Mouse (Mus musculus): ENCODE measurements at regions not wholly inside any gene's neighbourhood (a gene's known extent, or its start where the extent isn't known, plus 50 kb on each side); places are given as distances from the start of the nearest gene placed in this dataset.

DNA sequence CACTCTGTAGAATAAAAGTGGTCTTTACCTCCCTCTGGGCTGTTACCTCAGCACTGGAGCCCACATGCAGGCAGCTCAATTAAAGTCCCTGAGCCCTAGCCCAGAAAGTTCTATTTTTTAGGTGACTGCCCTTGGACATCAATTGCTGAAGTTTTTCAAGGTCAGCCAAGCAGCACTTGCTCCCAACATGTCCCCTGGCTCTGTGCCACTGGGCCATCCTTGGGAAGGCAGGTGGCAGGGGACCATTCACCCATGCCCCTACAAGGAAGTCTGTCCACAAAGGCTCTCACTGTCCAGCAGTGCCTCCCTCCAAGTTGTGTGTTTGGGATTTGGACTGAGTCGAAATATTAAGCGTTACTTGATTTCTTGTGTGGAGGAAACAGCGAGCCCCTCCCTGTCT is 112.6 kb upstream of the Kazn start:
- no peak for DNase-seq

- no peak for DNase-seq
Measured at GRCm38 (mm10) chr4:142350986-142351385, 111.8 kb upstream of the Kazn start.

DNA sequence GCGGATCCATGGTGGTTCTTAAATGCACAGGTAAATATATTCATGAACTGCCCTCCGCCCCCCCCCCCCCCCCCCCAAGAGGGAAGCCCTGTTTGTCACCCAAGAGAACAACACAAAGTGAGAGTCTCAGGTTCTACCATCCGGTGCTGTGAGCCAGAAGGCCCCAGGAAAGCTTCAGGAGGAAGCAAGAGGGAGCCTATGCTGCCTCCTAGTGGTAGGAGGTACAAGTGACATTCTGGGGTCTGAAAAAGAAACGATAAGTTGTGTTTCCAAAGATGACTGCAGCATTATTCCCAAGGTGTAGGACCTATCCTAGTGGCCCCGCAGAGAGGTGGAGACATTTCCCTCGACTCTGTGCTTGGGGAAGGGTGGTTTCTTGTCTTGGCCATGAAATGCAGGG is 109.7 kb upstream of the Kazn start:
- peak; percentile 90 for DNase-seq

- DNase-seq = no peak
Measured at GRCm38 (mm10) chr4:142342482-142343206, 103.4 kb upstream of the Kazn start.

DNA sequence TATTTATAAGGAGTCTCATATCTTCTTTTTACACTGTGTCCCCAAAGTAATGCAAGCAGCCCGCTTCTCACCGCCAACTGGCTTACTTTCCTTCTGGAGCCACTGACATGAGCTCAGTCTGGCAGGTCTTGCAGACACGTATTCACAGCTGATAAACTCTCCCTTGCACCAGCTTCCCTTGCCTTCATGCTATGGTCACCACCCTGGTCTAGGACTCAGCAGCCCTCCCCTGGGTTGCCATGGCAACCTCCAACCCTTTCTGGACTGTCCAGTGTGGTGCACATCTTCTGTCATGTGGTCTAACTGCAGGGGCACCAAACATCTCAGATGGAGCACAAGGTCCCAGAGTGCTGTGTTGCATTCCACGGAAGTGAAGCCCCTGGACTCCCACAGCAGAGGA is 102.1 kb upstream of the Kazn start:
- no peak for DNase-seq

DNA sequence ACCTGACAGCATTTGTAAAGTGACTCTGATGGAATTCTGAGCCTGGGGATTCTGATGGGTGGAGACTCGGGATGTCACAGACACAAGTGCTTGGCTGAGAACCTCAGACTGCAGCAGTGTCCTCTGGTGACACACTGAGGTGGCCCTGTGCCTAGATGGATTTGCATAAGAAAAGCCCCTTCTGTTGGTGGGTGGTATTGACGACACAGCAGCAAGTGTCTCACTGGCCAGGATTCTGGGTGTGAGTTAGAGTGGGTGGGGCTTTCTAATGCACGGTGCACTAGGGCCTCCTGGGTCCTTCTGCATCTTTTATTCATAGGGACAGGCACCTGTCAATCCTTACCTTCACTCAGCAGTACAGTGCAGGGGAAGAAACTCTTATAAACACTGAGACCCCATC is 100.9 kb upstream of the Kazn start:
- no peak for DNase-seq

GRCm38 (mm10) chr4:142337701-142338100 is 98.5 kb upstream of the Kazn start:
- no peak for DNase-seq

GRCm38 (mm10) chr4:142336943-142337342 is 97.7 kb upstream of the Kazn start:
- peak; percentile 92 for DNase-seq

GRCm38 (mm10) chr4:142334084-142334483 is 94.9 kb upstream of the Kazn start:
- no peak for DNase-seq

- no peak for DNase-seq
Measured at GRCm38 (mm10) chr4:142330599-142330998, 91.4 kb upstream of the Kazn start.

DNA sequence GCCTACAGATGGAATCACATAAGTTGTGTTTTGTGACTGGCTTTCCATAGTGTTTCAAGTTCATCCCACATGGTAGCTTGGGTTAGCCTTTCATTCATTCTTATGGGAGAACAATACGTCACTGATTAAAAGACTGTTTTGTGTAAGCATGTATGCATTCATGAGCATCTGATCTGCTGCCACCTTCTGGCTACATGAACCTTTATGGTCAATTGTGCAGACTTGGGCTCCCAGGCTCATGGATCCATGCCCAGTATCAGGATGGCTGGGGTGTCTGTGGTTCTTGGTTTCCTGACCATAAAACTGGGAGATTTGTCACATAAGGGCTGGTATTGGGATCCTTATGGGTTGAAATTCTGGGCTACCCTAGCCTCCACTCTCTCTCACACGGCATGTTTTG is 90.4 kb upstream of the Kazn start:
- no peak for DNase-seq

DNA sequence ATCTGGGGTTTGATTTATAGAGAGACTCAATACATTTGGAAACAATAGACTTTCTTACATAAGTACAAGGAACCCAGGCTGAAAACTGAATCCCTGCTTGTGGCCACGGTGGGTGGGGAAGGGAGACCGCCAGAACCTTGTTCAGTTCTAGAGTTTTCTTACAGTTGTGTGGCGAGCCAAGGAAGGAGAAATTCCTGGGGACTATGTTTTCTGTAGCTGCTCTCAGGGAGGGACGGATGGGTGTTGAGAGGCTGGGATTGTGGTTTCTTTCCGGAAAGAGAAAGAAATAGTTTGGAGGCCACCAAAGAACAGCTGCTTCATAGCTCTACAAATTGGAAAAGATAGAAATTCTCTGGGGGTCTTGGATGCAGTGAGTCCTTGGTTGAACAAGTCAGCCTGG is 87.3 kb upstream of the Kazn start:
- no peak for DNase-seq

DNA sequence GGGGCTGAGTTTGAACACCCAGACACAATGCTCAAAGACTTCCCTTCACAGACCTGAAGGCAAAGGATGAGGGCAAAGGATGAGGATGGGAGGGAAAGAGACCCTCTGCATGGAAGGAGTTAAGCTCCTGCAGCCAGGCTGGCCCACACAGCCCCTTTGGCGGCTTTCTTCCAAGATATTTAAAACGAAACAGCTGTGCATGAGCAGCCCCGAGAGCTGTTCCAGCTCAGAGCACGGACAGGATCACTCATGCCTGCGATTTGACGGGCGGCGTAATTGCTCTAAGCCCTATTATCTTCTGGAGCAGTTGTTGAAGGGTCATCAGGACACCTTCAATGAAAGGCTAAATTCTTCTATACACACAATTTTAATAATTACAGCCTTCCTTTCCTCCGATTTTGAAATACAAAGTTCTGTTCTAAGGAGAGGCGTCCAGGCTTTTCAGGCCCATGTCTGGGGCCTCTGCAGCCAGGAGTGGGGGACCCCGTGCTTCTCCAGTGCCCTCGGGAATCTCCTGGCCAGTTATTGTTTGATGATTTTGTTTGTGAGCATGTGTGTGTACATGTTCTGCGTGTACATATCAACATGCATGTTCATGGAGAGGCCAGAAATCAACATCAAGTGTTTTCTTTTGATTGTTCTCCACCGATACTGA is 82.1 kb upstream of the Kazn start:
- DNase-seq = no peak

DNA sequence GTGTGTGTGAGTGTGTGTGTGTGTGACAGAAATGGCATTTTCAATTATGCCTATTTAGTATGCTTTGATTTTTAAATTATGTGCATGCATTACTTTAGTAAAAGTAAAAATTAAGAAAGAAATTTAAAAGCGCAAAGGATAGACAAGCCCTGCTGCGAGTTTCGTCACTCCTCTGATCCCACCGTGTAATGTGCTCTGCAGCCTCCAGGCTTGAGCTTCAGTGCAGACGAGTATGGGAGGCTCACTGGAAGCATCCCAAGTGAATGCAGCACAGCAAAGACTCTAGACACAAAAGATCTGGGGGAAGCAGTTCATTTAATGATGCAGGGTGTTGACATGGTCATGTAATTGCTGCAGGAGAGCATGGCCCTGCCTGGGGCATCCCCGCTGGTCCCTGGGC is 71.1 kb upstream of the Kazn start:
- DNase-seq = no peak

- DNase-seq = no peak
Measured at GRCm38 (mm10) chr4:142308271-142308670, 69.1 kb upstream of the Kazn start.

DNA sequence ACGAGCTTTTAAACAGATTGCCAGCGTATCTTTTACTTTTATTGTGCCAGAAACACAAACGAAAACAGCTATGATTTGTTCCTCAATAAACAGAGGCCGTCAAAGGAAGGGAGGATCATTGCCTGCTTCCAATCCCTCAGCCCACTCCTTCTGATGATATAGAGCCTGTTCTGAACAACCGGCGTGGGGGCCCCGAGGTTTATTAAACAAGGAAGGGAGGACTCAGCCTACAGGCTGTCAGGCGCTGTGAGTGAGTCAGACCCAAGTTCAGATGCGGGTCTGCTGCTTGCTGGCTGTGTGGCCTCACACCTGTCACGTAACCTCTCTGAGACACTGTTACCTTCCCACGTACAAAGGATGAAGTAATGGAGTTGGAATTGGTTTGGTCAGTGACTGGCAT is 68.1 kb upstream of the Kazn start:
- DNase-seq = no peak

DNA sequence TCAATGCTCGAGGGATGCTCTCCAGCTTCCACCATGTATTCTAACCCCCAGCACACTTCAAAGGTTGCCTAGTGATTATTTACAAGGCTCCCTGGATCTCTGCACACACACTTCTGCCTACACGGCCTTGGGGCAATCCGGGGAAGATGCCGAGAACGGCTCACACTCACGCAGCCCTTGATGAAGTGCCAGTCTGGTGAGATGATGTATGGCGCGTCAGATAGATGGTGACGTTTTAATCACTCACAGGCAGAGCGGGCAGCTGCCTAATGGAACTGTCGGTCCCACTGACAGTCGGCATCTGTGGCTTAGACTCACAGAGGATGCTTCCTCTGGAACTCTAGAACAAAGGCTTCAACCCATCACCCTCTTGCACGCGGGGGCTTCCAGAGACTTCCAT is 66.9 kb upstream of the Kazn start:
- no peak for DNase-seq

DNA sequence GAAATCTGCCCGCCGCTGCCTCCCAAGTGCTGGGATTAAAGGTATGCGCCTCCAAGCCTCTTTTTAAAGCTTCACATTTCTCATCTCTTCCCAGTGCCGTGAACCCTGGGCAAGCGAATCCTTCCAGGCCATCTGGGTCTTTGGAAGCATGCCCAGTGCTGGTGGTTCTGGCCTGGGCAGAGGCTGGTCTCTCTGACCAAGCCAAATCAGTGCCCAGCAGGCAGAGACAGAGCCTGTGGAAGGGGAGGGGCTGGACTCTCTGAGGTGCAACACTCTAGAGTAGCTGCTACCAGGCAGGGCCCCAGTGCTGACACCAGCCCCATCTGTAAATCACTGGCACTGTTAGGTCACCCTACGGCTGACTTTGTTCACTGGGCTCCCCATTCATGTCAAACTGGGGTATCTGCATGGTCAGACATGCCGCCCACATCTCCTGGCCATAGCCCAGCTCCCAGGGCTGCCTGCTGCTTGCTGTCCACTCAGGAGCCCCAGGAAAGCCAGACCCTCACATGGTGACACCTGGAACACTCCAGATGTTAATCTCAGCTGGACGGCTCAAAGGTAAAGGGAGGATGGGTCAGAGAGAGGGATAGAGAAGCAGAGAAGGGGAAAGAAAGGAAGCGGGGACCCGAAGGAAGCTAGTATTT is 64.3 kb upstream of the Kazn start:
- DNase-seq = no peak

DNA sequence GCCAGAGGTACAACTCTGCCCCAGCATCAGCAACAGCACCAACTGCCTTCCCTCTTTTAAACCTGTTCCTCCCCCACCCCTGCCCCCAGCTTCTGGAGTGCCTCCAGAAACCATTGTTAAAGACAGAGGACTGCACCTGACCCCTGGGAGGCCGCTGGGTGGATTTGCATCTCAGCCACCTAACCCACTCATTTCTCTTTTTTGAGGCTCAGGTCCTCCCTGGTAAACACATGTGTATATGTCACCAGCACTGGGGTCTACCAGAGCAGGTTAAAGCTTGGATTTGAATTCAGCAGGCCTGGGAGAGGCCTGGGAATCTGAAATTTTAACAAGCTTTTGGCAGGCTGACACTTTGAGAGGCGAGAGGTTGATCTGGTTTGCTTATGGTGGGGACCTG is 63.5 kb upstream of the Kazn start:
- no peak for DNase-seq

- peak; percentile 96 for DNase-seq
Measured at GRCm38 (mm10) chr4:142302041-142302723, 63.0 kb upstream of the Kazn start.

DNA sequence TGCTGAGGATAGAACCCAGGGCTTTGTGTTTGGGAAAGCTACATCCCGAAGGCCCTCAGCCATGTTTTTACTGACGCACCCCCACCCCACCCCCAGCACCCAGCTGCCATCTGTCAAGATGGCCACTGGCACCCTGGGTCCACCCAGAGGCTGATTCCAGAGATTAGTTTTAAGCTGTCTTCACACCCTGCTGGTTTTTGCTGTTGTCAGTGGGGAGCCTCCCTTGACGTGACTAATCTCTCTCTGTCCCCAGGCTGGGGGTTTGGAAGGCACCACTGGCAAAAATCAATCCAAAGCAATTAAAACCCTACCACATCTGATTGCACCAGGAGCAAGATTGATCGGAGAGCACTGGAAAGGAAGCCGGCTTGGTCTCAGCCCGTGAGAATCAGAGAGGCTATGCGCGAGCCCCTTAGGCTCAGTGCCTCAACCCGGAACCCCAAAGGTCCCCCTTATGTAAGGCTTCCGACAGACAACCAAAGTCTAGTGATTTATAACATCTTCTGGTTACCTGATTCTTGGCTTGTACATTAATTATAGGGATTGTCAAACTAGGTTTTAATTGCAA is 59.7 kb upstream of the Kazn start:
- no peak for DNase-seq

DNA sequence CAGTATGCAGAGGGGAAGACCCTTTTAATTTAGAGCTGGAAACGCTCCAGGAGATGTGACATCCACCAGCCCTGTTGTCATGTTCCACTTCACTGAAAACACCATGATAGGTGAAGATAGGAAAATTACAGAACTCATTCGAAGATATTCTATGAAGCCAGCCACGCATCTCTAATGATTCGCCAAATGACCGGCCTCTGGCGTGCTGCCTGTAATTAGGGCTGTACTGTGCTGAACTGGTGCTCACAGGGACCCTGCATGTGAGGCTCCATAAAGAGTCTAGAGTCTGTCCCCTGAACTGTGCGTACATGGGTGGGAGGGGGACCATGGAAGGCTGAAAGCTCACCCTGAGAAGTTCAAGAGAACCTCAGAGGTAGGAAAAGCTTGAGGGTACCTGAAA is 53.6 kb upstream of the Kazn start:
- no peak for DNase-seq

DNA sequence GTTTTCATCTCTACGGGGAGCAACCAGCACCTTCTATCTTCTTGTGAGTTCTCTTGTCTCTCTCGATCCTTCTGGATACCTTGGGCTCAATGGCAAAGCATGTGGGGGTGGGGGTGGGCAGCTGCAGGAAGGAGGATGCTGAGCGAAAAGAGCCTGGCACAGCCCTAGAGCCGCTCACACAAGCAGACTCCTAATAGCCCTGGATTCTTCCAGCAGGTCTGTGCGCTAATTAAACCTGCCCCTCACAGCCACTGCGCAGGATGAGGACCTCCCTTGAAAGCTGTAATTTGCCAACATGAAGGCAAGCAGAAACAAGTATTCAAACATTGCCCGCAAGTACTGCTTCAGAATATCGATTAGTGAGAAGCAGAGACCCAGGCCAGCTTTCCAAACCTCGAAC is 53.1 kb upstream of the Kazn start:
- DNase-seq = no peak

DNA sequence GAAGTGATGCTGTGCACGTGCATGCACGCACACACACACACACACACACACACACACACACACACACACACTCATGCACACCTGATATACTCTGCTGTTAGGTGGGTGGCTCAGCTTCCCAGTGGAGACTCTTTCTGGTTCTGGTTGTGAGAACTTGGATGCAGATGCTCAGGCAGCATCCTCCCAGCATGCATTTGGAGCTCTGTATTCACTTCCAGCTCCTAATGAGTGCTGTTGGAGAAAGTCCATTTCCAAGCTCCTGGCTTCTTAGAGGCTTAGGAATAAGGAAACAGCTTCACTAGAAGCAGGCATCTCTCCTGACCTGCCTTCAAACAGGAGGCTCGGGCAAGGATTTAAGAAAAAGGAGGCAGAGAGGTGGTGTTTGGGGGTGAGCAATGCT is 52.2 kb upstream of the Kazn start:
- no peak for DNase-seq

Data from heart, adult 11 months (tissue).